Mouse (Mus musculus) MEL (cell line): ENCODE measurements around the gene Grk5.

ENCODE experiments used
- BHLHE40 ChIP-seq: IDR thresholded peaks from 2 replicates; pipeline ENCODE4 v1.6.1; 2012; ENCODE audit warnings: low read depth, mild to moderate bottlenecking, inconsistent platforms, low read length, improper control_type of control experiment, borderline replicate concordance
- CHD1 ChIP-seq: IDR thresholded peaks from 2 replicates; pipeline ENCODE4 v1.6.1; 2012; ENCODE audit warnings: low read depth, mild to moderate bottlenecking, inconsistent platforms, low read length, improper control_type of control experiment
- CTCF ChIP-seq, 3 experiments: IDR thresholded peaks in 2 of 3; conservative IDR thresholded peaks in 1 of 3; 2 replicates each; pipeline ENCODE4 v1.5.1; 2011 to 2012; ENCODE audit warnings: low read length in 3 of 3, low read depth in 2 of 3, mild to moderate bottlenecking in 2 of 3, improper control_type of control experiment in 1 of 3, inconsistent platforms in 1 of 3, mixed read lengths in 1 of 3, moderate library complexity in 1 of 3; ENCODE audit not compliant: control insufficient read depth in 1 of 3, insufficient read depth in 1 of 3, poor library complexity in 1 of 3, severe bottlenecking in 1 of 3
- E2F4 ChIP-seq: IDR thresholded peaks from 2 replicates; pipeline ENCODE4 v1.6.1; 2011; ENCODE audit warnings: low read depth, low read length, improper control_type of control experiment, borderline replicate concordance
- EP300 ChIP-seq, 2 experiments: IDR thresholded peaks; 2 replicates each; pipeline ENCODE4 v1.6.1; 2011; ENCODE audit warnings: improper control_type of control experiment in 2 of 2, low read length in 2 of 2, low read depth in 1 of 2, mild to moderate bottlenecking in 1 of 2
- GABPA ChIP-seq: IDR thresholded peaks from 2 replicates; pipeline ENCODE4 v1.6.1; 2012; ENCODE audit warnings: low read depth, mild to moderate bottlenecking, inconsistent platforms, low read length, improper control_type of control experiment, moderate library complexity
- HCFC1 ChIP-seq: IDR thresholded peaks from 2 replicates; pipeline ENCODE4 v1.6.1; 2012; ENCODE audit warnings: low read depth, mild to moderate bottlenecking, inconsistent platforms, low read length, improper control_type of control experiment, moderate library complexity
- POLR2A ChIP-seq, 2 experiments: IDR thresholded peaks; 2 replicates each; pipeline ENCODE4 v1.6.1; 2011 to 2012; ENCODE audit warnings: low read length in 2 of 2, mild to moderate bottlenecking in 2 of 2, control low read depth in 1 of 2, improper control_type of control experiment in 1 of 2, low read depth in 1 of 2, moderate library complexity in 1 of 2; ENCODE audit not compliant: control insufficient read depth in 1 of 2, insufficient read depth in 1 of 2, poor library complexity in 1 of 2
- RAD21 ChIP-seq: IDR thresholded peaks from 2 replicates; pipeline ENCODE4 v1.6.1; 2011; ENCODE audit warnings: mild to moderate bottlenecking, low read depth, low read length, improper control_type of control experiment
- RCOR1 ChIP-seq: IDR thresholded peaks from 2 replicates; pipeline ENCODE4 v1.6.1; 2012; ENCODE audit warnings: low read depth, mild to moderate bottlenecking, inconsistent platforms, low read length, improper control_type of control experiment
- SIN3A ChIP-seq: IDR thresholded peaks from 2 replicates; pipeline ENCODE4 v1.6.1; 2012; ENCODE audit warnings: low read length, improper control_type of control experiment, inconsistent platforms
- ZMIZ1 ChIP-seq: IDR thresholded peaks from 2 replicates; pipeline ENCODE4 v1.6.1; 2012; ENCODE audit warnings: low read depth, mild to moderate bottlenecking, inconsistent platforms, low read length, improper control_type of control experiment, moderate library complexity

- TF ChIP-seq CTCF (IDR thresholded peaks at IDR 0.05 in 2 of 3, conservative IDR thresholded peaks at IDR 0.05 in 1 of 3; ENCODE audit: control insufficient read depth in 1 of 3, insufficient read depth in 1 of 3, low read depth in 2 of 3, low read length in 3 of 3, poor library complexity in 1 of 3, severe bottlenecking in 1 of 3) (no peak), ZMIZ1 (no peak), SIN3A (no peak), HCFC1 (no peak), RCOR1 (no peak), RAD21 (no peak), POLR2A (IDR thresholded peaks at IDR 0.05; ENCODE audit: control insufficient read depth in 1 of 2, insufficient read depth in 1 of 2, low read depth in 1 of 2, low read length in 2 of 2, poor library complexity in 1 of 2) (no peak), GABPA (no peak), CHD1 (no peak), BHLHE40 (no peak), EP300 (IDR thresholded peaks at IDR 0.05; ENCODE audit: low read depth in 1 of 2, low read length in 2 of 2) (no peak), E2F4 (no peak)
Observed at GRCm38 (mm10) chr19:60946656-60947055, 57.1 kb downstream of the Grk5 start.
